Mouse (Mus musculus) limb, embryonic 12.5 days (tissue): Measurements from ENCODE around the gene Aqp11. TPM values are rescaled to one million over a fixed set of nuclear protein-coding genes. Genes with fewer than 3 reads are reported as not detected.

Source experiments
- ATAC-seq: fragments of 200-750 bp; cut with Nextera tagmentation; 2 replicates; pipeline ENCODE4 v1.8.0; 2017; ENCODE audit warnings: low read depth, moderate TSS enrichment; ENCODE audit not compliant: insufficient number of reproducible peaks, insufficient read depth, low FRiP score, low TSS enrichment
- H3K27ac ChIP-seq: fragments of 300-500 bp; sonication (generic); 2 replicates; pipeline ENCODE4 v1.5.1; 2016; ENCODE audit warnings: mild to moderate bottlenecking, moderate library complexity
- H3K27me3 ChIP-seq: fragments of 300-500 bp; sonication (generic); 2 replicates; pipeline ENCODE4 v1.6.1; 2016; ENCODE audit warnings: mild to moderate bottlenecking, moderate library complexity
- H3K36me3 ChIP-seq: fragments of 300-500 bp; sonication (generic); 2 replicates; pipeline ENCODE4 v1.6.1; 2016; ENCODE audit warnings: mild to moderate bottlenecking, moderate library complexity
- H3K4me1 ChIP-seq: fragments of 300-500 bp; sonication (generic); replicated peaks from 2 replicates; pipeline ENCODE4 v1.6.1; 2016
- H3K4me2 ChIP-seq: fragments of 300-500 bp; sonication (generic); 2 replicates; pipeline ENCODE4 v1.6.1; 2016; ENCODE audit warnings: mild to moderate bottlenecking, moderate library complexity
- H3K4me3 ChIP-seq: fragments of 300-500 bp; sonication (generic); replicated peaks from 2 replicates; pipeline ENCODE4 v1.5.1; 2016; ENCODE audit warnings: mild to moderate bottlenecking
- H3K9ac ChIP-seq: fragments of 300-500 bp; sonication (generic); replicated peaks from 2 replicates; pipeline ENCODE4 v1.6.1; 2016; ENCODE audit warnings: mild to moderate bottlenecking, moderate library complexity
- H3K9me3 ChIP-seq: fragments of 300-500 bp; sonication (generic); 2 replicates; pipeline ENCODE4 v1.6.1; 2016; ENCODE audit warnings: mild to moderate bottlenecking, moderate library complexity
- WGBS: fragments of 180-500 bp; shearing (Covaris S2); methylation state at CpG from one replicate; pipeline ENCODE4 v1.1.7; 2016; 5-methylcytosine and 5-hydroxymethylcytosine counted together
- polyA plus RNA-seq: library from polyadenylated mRNA; unstranded; fragments of >200 nt; fragmentation: Nextera tagmentation; extraction: Ambion mirVana; gene quantifications from 2 replicates; pipeline ENCODE4 v1.2.1, GENCODE M21; 2016

Gene Aqp11
- polyA plus RNA-seq, 1 experiment from 2014 or later, result 2.5 TPM

- H3K9ac ChIP-seq, result no peak overlapping the region
- peaks cover 15% of the 10 kb centered on the region for H3K36me3 ChIP-seq
- no peaks in the 10 kb centered on the region for H3K9me3 ChIP-seq
- H3K27me3 ChIP-seq, result no peaks in the 10 kb centered on the region
- H3K27ac ChIP-seq, result no peak overlapping the region
- H3K4me1 ChIP-seq, result peaks cover 18% of the 10 kb centered on the region
- no peak overlapping the region for H3K4me2 ChIP-seq
- ATAC-seq, result no peak
- no peak overlapping the region for H3K4me3 ChIP-seq
- WGBS, result 96% methylated on average over 4 of the region's 4 CpGs
These were observed 37.9 kb downstream of the Aqp11 start for GRCm38 (mm10) chr7:97700173-97700572.

- WGBS, result under 1% methylated on average over 63 of the region's 63 CpGs
- H3K27ac ChIP-seq, result peak within 1 kb of the TSS; percentile 81
- ATAC-seq, result peak; percentile 94
- peak within 1 kb of the TSS; percentile 86 for H3K9ac ChIP-seq
- H3K4me3 ChIP-seq, result peak within 1 kb of the TSS; percentile 89
- H3K9me3 ChIP-seq, result no peaks in the 10 kb centered on the region
- H3K4me1 ChIP-seq, result peaks cover 18% of the 10 kb centered on the region
- H3K27me3 ChIP-seq, result no peaks in the 10 kb centered on the region
- peaks cover 15% of the 10 kb centered on the region for H3K36me3 ChIP-seq
- peak within 1 kb of the TSS; percentile 80 for H3K4me2 ChIP-seq
These were observed 41.4 kb downstream of the Aqp11 start, which contains the start of gene Clns1a for GRCm38 (mm10) chr7:97696506-97697254. TSS of gene Clns1a (plus strand) at chr7:97696634.

GRCm38 (mm10) chr7:97696133-97696505 lies 42.0 kb downstream of the Aqp11 start:
- H3K9ac ChIP-seq, result peak overlapping the region; percentile 86
- H3K27ac ChIP-seq, result peak overlapping the region; percentile 64
- no peaks in the 10 kb centered on the region for H3K9me3 ChIP-seq
- H3K4me3 ChIP-seq, result peak overlapping the region; percentile 89
- WGBS, result 38% methylated on average over 19 of the region's 19 CpGs
- peaks cover 15% of the 10 kb centered on the region for H3K36me3 ChIP-seq
- H3K4me2 ChIP-seq, result peak overlapping the region; percentile 80
- no peaks in the 10 kb centered on the region for H3K27me3 ChIP-seq
- ATAC-seq, result peak; percentile 63; the same call in 1 of the 2 replicates
- peaks cover 18% of the 10 kb centered on the region for H3K4me1 ChIP-seq

GRCm38 (mm10) chr7:97695441-97695840 lies 42.6 kb downstream of the Aqp11 start:
- WGBS, result 97% methylated on average over 1 of the region's 1 CpGs
- Histone ChIP-seq H3K4me1 (peaks cover 18% of the 10 kb centered on the region), H3K27me3 (no peaks in the 10 kb centered on the region), H3K4me3 (no peak overlapping the region; the same call in 1 of the 2 replicates), H3K36me3 (peaks cover 15% of the 10 kb centered on the region), H3K27ac (no peak overlapping the region), H3K9me3 (no peaks in the 10 kb centered on the region), H3K4me2 (peak overlapping the region; percentile 80; the same call in 1 of the 2 replicates), H3K9ac (no peak overlapping the region)
- no peak for ATAC-seq

GRCm38 (mm10) chr7:97687831-97688230 lies 50.3 kb downstream of the Aqp11 start:
- no peak overlapping the region for H3K4me2 ChIP-seq
- 93% methylated on average over 2 of the region's 2 CpGs for WGBS
- no peak overlapping the region for H3K4me3 ChIP-seq
- H3K9me3 ChIP-seq, result no peaks in the 10 kb centered on the region
- H3K27me3 ChIP-seq, result no peaks in the 10 kb centered on the region
- no peak overlapping the region for H3K9ac ChIP-seq
- H3K27ac ChIP-seq, result no peak overlapping the region
- H3K36me3 ChIP-seq, result peaks cover 42% of the 10 kb centered on the region
- ATAC-seq, result no peak
- no peaks in the 10 kb centered on the region for H3K4me1 ChIP-seq

GRCm38 (mm10) chr7:97679239-97679638 lies 58.9 kb downstream of the Aqp11 start:
- 35% methylated on average over 1 of the region's 1 CpGs for WGBS
- no peak overlapping the region for H3K27ac ChIP-seq
- no peak overlapping the region for H3K4me2 ChIP-seq
- H3K27me3 ChIP-seq, result no peaks in the 10 kb centered on the region
- H3K36me3 ChIP-seq, result peaks cover 66% of the 10 kb centered on the region
- no peak overlapping the region for H3K4me3 ChIP-seq
- no peaks in the 10 kb centered on the region for H3K9me3 ChIP-seq
- H3K9ac ChIP-seq, result no peak overlapping the region
- H3K4me1 ChIP-seq, result no peaks in the 10 kb centered on the region
- no peak for ATAC-seq

Other genes starting within 250 kb of the Aqp11 start
- 55.2 and 55.5 TPM in 2 replicates for gene Aamdc, start 158.8 kb downstream of the Aqp11 start, polyA plus RNA-seq
- gene Rsf1, start 158.4 kb downstream of the Aqp11 start, polyA plus RNA-seq, result 33.6 and 34.3 TPM in 2 replicates
- 240 and 245 TPM in 2 replicates for gene Clns1a, start 41.7 kb downstream of the Aqp11 start, polyA plus RNA-seq
- 26.8 and 28.0 TPM in 2 replicates for gene Pak1, start 50.3 kb upstream of the Aqp11 start, polyA plus RNA-seq
- gene Gdpd4, start 181.7 kb upstream of the Aqp11 start, polyA plus RNA-seq, result not detected in 2 replicates